Mouse (Mus musculus) T-cell, adult 66 days (primary cell): ENCODE data around the gene Spag16. TPM values are rescaled to one million over a fixed set of nuclear protein-coding genes. Genes with fewer than 3 reads are reported as not detected.

Source experiments
- total RNA-seq, 2 experiments: library from RNA; stranded (reverse); gene quantifications; 3 replicates in 1 of 2; 4 replicates in 1 of 2; pipeline ENCODE4 v1.2.4; 2023

Gene Spag16
- total RNA-seq: not detected

DNA sequence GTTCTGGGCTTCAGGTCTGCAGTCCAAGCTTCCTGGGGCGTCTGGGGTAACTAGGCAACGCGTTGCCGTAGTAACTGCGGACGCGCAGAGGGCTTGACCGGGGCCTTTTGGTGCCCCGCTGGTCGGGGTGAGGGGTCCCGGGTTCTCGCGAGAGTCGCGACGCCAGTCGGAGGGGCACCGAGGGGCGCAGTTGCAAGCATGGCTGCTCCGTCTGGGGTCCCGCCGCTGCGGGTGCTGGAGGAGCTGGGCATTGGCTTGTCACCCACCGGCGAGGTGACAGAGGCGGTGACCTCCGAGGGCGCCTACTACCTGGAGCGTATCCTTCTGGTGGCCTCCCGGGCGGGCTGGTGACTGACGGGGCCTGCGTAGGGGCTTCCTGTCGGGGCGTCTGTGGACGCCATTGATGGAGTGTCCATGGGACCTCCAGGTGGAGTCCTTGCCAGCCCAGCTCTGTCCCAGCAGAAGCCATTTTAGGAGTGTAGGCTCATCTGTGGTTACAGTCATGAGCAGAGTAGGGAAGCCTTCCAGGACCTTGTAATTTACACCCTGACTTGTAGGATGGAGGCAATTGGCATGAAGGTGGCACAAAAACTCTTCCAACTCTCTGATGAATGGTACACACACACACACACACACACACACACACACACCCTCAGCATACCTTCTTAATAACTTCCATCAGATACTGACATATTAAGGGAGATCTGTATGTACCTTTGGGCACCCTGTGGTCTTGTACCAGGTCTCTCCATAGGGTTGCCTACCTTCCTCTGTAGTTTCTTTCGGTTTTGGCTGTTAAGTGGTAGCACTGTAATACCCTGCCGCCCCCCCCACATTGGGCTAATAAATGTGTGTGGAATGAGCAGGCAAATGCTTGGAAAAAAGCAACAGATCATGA, at the start of gene Spag16:
TSS of gene Spag16 (plus strand) at position 165 of the 898 bp plus-strand sequence.

DNA sequence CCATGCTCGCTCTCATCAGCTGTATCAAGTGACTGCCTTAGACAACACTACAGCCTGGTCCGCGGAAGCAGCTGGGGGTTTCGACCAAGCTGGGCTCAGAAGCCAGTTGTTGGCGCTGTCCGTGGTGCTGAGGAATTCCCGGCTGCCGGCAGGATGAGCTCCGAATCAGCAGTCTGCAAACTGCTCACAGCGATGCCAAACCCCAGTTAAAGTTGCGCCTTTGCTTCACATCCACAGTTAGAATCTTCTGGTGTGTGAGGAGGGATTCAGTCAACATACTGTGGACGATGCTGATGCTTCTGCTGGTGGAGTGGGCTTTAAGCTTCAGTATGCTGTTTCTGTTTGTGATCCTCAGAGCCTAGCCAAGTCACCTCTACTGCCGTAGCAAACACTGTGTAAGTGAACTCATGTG, 898.9 kb downstream of the Spag16 start, which contains the start of gene Vwc2l:
TSS of gene Vwc2l (plus strand) at position 61 of the 412 bp plus-strand sequence.

Other genes starting within 250 kb of the Spag16 start
- 10 to 100 TPM; 59.6 to 70.8 TPM for gene Ikzf2, start 139.7 kb upstream of the Spag16 start, total RNA-seq